Mouse (Mus musculus): ENCODE measurements at regions not wholly inside any gene's neighbourhood (a gene's known extent, or its start where the extent isn't known, plus 50 kb on each side); places are given as distances from the start of the nearest gene placed in this dataset.

GRCm38 (mm10) chr4:54373606-54374005 is 547.8 kb downstream of the Tmem38b start:
- TF ChIP-seq CTCF (IDR thresholded peaks at IDR 0.05; ENCODE audit: insufficient read depth, low read depth, low read length) (no peak), POLR2A (IDR thresholded peaks at IDR 0.05; ENCODE audit: insufficient read depth, low read depth, low read length) (no peak)

All from olfactory bulb, adult 2 months (tissue).